Mouse (Mus musculus): ENCODE measurements around the gene Lyz1. TPM values are rescaled to one million over a fixed set of nuclear protein-coding genes. Genes with fewer than 3 reads are reported as not detected.

Lyz1 gene
- under 1 TPM in 1 of 2 experiments, not detected in 1; 0.04 TPM for polyA plus RNA-seq (2012; fragmentation: generic; extraction: Trizol)

GRCm38 (mm10) chr10:117292671-117293070 is at the start of gene Lyz1:
Gene Lyz1, minus strand, starts transcription at chr10:117292868.

GRCm38 (mm10) chr10:117282049-117282448 is 10.6 kb downstream of the Lyz1 start, which contains the start of gene Lyz2:
Gene Lyz2, minus strand, starts transcription at chr10:117282321.

DNA sequence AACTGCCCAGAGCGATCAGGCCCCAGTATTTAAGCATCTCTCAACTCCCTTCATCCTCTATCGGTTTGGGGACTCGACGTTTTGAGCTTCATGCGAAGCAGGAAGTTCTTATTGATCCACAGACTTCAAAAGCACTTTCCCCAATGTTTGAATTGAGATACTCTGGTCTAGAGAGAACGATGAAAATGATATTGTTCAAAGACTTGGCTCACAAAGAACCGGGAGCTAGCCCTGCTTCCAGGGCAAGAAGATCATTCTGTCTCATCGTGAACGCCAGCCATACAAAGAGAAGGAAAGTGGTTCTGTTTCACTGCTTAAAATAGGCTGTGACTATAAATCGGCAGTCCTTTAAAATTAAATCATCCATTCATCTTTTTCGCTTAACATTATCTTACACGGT is 54.1 kb downstream of the Lyz1 start, which contains the start of gene 9530003J23Rik:
Gene 9530003J23Rik, minus strand, starts transcription at position 101 of the 400 bp plus-strand sequence.

Other genes starting within 250 kb of the Lyz1 start
- under 1 TPM in 1 of 2 experiments, not detected in 1; 0.07 TPM for gene Lrrc10, start 247.5 kb downstream of the Lyz1 start, polyA plus RNA-seq (2012; fragmentation: generic; extraction: Trizol)
- gene Cct2, start 229.1 kb downstream of the Lyz1 start, polyA plus RNA-seq (2012; fragmentation: generic; extraction: Trizol), result 100 to 1,000 TPM; 245 to 262 TPM
- 1 to 10 TPM in 1 of 2 experiments, under 1 TPM in 1; 0.81 to 9.2 TPM for gene Frs2, start 144.3 kb downstream of the Lyz1 start, polyA plus RNA-seq (2012; fragmentation: generic; extraction: Trizol)
- gene Yeats4, start 68.4 kb downstream of the Lyz1 start, polyA plus RNA-seq (2012; fragmentation: generic; extraction: Trizol), result 10 to 100 TPM; 12.5 to 37.0 TPM
- not detected for gene 9530003J23Rik, start 54.2 kb downstream of the Lyz1 start, polyA plus RNA-seq (2012; fragmentation: generic; extraction: Trizol)
- 1 to 10 TPM in 1 of 2 experiments, under 1 TPM in 1; 0.07 to 2.9 TPM for gene Lyz2, start 10.5 kb downstream of the Lyz1 start, polyA plus RNA-seq (2012; fragmentation: generic; extraction: Trizol)
- 10 to 100 TPM in 1 of 2 experiments, 1 to 10 TPM in 1; 6.4 to 19.5 TPM for gene Cpsf6, start 87.1 kb upstream of the Lyz1 start, polyA plus RNA-seq (2012; fragmentation: generic; extraction: Trizol)